Mouse (Mus musculus) retina, postnatal 1 day (tissue): Measurements from ENCODE around the gene Tmem52b.
A peak's percentile ranks its signal among the peaks of the same experiment; 100 is the strongest.
"Not testable (repeated sequence)": the region's sequence is repeated elsewhere in the genome, so short reads cannot be mapped to it uniquely, and the experiment has no call there.

Experiments used
- DNase-seq: peaks from one replicate; pipeline ENCODE4 v3.0.0-alpha.2; 2012

The Tmem52b gene

DNA sequence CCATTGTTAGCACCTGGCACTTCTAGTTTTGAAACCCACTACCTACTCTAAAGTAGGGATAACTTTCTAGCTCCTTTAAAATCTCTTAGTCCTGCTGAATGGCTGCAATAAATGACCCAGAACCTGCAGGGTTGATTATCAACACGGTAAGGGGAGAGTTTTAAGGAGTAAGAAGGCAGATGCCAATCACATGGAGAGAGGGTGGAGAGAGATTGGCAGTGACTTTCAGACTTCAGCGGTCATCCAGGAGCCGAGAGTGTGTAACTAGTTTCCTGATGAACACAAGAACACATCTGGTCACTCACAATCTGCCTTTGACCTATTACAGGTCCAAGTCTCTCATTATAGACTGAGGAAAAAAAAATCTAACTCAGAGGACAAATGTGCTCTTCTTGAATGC is at the start of gene Tmem52b:
TSS of gene Tmem52b (plus strand) at position 189 of the 400 bp plus-strand sequence.
- no peak for DNase-seq

DNA sequence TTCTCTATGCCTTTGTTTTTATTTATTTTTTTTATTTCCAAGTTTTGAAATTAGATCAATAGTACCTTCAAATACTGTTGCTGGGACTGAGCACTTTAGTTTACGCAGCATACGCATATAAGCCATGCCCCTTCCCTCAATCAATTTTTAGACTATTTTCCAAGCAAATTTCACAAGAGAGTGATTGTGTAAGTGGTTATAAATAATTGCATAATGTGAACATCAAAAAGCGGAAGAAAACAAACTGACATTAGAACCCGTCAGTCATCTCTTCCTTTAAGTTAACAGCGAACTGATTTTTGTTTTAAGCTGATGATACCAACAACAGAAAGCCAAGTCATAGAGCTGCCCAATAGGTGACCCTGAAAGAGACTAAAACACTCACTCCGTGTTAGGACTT is 41.0 kb upstream of the Tmem52b start:
- DNase-seq = no peak

DNA sequence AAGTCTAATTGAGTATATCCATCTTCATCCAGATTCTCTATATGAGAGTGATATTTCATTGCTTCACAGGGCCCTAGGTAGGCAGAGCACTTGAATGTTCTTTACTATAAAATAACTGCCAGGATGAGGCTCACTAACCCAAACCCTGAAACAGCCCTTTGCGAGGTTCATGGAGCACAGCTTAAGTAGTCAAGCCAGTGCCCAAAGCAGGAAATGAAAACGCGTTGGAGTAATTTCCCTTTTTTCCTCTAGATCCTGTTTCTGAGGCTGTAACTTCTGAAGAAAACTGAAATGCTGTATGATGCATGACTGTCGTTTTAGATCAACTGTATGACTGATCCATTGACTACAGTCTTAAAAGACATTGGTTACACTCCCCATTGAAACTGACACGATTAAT is 39.7 kb upstream of the Tmem52b start:
- DNase-seq = no peak

DNA sequence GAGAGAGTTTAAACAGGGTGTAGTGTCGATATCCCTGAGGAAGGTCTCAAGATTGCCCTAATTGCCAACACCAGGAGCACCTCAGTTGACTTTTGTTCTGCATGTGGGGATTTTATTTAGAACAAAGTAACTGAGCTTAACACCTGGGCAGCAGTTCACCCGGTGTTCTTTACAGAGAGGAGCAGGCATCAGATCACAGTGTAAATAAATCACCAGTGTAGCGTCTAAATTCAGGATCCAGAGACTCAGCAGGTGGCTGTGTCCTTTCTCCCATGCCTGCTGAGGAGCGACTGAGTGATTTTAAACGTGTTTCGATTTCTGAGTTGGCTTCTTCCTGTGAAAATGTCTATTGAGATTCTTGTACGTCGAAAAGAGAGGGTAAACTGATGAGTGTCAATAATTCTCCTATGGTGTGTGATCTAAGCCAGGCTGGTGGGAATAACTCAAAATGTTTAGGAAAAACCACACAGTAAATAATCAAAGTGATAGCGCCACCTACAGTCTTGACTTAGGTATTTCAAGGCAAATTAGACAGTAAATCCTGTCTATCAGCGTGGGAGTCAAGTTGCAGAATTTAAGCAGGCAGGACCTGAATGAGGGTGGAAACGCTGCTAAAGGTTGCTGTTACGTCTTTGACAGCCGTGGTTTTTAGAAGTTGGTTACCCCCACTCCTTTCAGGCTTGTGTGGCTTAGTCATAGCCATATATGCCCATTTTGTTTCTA is 35.8 kb upstream of the Tmem52b start:
- peak; percentile 37 for DNase-seq

DNA sequence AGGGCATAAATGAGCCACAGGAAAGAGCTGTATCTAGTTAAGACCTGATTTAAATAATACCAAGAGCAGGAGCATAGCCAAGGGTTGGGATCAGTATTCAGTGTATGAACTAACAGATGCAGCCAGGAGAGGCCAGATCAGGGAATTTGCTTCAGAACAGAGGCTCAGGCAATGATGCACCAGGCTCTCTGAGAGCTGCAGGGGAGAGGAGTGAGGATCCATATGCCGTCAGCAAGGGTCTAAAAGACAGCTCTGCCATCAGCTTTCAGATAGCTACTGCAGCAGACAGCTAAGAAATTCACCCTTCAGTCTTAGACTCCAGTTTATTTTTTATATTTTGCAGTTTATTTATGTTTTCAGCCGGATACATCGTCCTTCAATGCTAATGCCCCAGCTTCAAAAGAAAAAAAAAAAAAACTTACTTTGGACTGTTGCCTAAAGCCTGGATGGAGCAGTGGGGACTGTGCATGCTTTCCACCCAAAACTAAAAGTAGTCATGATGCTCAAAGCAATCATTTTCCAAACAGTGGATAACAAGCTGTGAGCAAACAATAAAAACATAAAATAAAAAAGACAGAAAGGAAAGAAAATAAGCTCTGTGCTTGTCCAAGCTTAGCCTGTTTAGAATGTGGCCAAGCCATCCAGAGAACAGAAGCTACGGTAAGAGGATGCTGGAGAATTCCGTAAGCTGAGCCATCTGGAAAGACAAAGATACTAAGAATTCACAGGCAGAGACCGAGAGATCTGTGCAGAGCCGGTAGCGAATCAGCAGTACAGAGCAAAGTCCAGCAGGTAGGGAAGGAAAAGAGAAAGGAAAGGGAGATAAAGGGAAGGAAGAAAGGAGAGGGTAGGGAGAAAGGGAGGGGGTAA is 32.0 kb upstream of the Tmem52b start:
- DNase-seq = peak; percentile 12

DNA sequence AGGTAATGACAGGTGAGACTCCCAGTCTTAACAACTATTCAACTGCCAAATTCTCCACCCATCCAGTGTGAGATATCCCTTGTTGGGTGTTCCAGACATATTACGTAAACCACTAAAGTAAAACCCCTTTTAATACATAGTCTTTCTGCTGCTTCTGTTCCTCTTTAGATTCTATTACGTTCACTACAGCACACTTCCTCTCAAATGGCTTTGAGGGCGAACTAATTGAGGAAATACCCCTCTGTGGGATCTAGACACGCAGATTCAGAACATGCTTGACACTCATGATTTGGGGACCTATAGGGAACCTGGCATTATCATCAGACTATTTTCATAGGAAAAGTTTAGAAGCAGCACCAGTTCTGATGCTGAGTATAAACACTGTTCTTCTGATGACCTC is 17.4 kb upstream of the Tmem52b start:
- no peak for DNase-seq

DNA sequence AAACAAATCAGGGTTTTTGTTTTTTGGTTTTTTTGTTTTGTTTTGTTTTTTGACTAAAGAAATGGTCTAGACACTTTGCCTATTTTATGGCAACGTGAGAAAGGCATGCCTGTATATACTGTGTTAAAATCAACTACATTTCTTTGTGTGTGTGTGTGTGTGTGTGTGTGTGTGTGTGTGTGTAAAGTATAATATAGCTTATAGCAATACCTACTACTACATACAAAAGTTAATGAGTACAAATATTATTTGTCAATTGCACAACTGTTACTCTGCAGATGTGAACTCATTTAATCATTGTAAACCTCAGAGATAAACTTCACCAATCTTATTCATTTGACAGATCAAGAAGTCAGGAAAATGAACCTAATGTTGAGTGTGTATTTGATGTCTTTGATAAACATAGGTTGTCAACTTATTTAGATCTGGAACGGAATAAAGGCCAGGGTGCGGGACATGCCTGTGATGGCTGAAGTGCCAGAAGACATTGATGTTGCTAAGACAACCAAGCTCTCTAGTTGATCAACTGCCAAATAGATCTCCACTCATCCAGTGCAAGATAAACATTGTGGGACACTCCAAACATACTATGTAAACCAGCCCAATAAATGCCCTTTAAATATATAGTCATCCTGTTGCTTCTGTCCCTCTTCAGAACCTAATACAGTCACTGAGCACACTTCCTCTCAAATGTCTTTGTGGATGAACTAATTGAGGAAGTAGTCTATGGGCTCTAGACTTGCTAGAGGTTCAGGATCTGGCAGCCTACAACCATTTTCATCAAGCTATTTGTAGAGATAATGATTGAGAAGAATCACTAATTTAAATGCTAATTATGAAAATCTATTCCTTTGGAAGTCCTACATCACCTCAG is 14.8 kb upstream of the Tmem52b start:
- no peak for DNase-seq

DNA sequence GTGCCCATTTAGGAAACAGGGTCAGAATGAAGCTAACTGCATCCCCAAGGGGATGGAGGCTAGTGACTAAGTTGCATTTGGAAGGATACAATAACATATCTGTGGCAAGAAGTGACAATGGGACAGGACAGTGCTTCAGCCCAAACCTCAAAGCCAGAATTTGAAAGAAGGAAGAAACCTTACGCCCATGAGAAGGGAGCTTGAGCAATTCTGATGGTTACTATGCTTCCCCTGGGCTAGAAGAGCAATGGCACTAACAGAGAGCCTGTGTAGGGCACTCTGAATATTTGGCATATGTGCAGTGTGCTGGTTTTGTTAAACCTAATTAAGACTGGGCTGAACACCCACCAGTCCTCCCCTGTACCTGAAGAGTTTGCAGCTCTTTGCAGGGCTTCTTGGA is 12.8 kb upstream of the Tmem52b start:
- DNase-seq = not testable (repeated sequence)

DNA sequence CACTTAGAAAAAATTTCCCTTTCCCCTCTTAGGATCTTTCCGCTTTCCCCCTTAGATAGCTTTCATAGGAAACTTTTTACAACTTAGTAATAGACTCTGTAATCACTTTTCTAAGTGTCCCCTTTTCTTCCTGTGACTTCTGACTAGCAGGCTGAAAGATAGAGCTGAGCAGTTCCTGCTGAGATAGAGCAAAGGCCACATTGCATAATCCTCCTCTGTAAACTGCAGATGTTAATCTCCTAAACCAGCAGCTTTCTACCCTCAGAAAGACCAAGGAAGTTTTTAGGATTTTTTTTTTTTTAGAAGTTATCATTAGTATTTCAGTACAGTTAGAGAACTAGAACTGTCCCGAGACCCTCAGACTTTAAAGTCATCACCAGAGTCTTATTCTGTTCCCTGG is 8.9 kb upstream of the Tmem52b start:
- no peak for DNase-seq

DNA sequence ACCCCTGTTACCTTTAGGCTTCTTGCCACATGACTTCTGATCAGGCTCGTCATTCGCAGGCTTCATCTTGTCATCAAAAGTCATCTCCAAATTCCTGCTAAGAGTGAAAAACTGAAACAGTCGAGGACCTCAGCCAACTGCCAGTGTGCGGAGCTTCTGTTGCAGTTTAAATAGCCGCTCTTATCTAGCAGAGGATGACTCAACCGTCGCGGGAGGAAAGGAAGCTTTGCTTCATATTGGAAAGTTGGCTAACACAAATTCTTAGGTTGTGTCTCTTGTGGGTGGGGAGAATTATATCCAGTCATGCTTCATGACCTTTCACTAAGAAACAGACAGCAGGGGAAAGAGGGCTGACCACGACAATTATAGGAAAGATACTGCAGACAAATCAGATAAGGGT is 5.3 kb upstream of the Tmem52b start, which contains the start of gene Olr1:
TSS of gene Olr1 (minus strand) at position 142 of the 400 bp plus-strand sequence.
- no peak for DNase-seq

DNA sequence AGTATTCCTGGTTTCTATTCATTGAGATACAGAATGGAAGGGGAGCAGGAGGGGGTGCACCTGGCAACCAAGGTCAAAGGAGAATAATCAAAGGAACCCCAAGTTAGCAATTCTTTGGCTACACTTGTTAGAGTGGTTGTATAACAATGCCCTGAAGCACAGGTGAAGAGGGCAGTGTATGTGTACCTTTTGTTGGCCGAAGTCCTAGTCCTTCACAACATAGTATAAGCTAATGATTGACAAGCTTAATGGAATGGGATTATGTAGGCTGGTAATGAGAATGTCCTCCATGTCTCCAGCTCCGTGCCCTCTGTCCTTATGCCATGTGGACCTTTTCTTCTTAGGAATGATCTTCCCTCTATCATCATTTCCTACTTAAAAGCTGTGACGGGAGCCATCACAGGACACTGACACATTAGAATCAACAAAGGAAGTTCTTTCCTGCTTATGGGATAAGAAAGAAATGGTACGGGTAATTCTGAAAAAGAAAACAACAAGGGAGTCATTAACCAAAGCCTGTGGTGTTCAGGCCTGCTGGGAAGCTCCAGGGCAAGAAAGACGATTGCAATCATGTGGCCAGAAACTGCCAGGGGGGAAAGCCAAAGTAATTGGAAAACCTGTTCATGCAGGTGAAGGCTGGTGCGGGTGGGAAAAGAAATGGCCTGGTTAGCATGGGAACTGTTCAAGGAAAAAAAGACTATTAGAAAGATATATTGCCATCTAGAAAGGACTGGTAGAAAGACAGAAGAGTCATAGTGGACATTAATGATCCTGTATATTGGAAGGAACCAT is 2.0 kb upstream of the Tmem52b start:
- no peak for DNase-seq

DNA sequence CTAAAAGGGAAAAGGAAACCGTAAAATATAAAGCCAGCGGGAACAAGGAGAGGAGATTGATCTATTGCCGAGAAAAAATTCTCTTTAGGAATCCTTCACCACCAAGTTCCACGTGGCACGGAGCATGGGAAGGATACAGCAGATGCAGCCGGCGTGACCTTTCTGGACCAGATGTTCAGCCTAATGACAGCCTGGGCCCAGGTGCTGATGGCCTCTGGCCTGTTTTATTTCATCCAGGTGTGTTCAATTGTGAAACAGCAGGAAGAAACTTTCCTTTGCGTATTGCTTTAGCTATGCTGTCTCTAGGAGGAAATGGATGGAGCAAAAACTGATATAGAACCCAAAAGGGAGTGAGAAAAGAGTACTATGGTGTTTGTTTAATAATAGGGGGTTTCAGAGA is 513 bp downstream of the Tmem52b start:
- DNase-seq = no peak

DNA sequence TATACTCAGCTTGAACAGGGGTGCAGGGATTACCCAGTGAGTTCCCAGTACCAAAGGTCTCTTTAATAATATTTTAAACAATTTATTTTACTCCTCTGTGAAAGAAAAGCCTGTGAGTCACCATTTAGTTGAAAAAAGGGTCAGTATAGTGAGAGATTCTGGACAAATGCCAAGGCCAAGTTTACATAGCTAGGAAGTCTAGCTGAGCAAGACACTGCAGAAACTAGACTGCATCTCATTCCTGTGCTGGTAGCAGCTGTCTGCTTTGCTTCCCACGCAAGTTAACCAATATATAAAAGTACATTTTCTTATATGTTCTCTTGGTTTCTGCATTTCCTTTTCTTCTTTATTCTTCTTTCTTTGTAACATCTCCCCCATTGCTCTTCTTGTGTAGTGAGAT is 1.1 kb downstream of the Tmem52b start:
- no peak for DNase-seq

DNA sequence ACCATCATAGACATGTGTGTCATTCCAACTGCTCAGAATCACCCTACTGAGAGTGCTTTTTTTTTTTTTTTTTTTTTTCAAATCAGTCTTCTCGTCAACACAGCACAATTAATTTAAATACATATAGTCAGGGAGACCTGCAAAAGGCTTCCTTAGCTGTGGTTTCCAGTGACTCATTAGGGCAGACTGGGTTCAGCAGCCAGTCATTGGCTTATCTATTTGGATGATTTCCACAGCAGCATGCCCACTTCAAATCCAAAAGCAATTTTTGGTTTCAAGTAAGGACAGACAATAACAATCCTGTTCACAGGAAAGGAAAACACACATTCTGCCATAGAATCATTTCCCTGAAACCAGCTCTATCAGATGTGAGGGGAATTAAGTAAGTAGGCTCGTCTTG is 2.0 kb downstream of the Tmem52b start:
- no peak for DNase-seq

DNA sequence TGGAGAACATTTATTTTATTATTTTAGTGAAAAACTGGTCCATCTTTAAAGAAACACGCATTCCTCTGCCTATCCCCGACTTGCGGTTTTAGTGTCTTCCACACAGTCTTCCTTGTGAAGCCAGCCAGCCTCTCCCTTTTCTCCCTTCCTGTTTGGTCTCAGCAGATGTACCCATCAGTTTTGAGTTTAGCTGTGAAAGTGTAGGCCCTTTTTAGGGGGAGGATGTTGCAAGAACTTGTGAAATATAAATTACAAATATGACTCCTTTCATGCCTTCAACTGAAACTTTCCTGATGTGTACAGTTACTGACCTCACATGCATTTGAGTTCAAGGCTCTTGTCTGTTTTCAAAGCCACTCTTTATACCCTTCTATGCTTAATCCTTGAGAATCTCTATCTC is 2.7 kb downstream of the Tmem52b start:
- DNase-seq = no peak

DNA sequence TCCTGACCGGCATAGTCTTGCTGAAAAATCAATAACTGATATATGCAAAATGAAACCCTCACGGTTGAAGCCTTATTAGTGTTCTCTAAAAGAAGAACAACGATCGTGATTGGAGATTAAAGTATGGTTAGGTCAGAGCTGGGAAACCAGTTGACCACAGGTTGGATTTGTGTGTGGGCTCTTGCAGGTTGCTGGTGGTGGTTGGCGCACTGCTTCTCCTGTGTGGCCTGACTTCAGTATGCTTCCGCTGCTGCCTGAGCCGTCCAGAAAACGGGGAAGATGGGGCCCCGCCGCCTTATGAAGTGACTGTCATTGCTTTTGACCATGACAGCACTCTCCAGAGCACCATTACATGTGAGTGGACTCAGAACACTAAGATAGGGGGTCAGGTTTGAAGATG is 4.0 kb downstream of the Tmem52b start:
- no peak for DNase-seq

DNA sequence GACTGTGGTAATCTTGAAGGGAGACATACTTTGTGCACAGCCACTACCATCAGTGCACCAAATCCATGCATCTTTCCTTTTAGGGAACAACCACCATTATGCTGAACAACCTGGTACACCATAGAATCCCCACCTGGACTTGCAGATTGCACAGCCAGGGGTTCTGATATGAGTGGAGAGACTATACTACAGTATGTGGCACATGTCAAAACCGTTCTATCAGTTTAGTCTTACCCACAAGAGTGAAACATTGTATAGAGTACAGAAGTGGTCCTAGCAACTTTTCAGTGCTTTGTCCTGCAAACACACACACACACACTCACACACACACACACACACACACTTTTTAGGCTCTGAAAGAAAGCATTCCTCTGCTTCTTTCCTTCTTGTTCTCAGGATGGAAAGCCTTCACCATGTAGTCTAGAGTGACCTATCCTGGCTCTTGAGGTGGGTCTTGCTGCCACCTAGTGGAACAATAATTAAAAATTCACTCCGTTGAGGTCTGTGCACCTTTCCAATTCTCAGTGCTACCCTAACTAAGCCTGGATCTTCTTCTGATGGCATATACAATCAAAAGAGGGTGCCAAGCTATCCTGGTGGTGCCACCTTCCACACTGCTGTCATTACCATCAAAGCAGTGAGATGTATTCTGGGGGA is 5.5 kb downstream of the Tmem52b start:
- DNase-seq = peak; percentile 50

DNA sequence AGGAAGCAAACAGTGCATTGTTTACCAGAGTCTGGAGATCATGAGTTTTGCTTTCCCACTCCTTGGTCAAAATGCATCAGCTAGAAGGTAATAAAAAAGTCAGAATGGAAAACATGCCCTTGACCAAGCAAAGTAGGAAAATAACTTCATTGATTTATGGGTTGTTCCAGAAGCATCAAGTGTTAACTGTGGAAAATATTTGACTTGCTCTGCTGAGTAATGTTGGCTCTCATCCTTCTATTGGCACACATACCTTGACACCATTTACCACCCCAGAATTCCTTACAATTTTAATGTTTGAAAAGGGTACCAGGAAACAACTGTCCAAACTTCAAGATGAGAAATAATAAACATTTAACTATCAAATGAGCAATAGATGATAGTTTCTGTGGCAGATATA is 13.7 kb downstream of the Tmem52b start:
- DNase-seq = no peak

DNA sequence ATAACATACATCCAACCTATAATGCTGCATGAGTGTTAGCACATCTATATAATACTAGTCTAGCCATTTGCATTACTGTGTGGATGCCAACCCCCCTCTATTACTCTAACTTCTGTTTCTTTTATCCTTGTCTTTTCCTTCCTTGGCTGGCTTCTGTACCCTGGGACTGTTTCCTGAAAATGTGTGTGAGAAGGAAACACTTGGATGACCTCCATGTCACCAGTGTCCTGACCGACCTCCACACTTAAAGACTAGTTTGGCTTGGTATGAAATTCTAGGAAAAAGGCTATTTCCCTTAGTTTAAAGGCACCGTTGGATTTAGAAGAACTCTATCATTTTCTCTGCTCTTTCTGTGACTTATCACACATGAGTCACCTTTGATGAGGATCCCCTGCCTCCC is 15.1 kb downstream of the Tmem52b start:
- no peak for DNase-seq

DNA sequence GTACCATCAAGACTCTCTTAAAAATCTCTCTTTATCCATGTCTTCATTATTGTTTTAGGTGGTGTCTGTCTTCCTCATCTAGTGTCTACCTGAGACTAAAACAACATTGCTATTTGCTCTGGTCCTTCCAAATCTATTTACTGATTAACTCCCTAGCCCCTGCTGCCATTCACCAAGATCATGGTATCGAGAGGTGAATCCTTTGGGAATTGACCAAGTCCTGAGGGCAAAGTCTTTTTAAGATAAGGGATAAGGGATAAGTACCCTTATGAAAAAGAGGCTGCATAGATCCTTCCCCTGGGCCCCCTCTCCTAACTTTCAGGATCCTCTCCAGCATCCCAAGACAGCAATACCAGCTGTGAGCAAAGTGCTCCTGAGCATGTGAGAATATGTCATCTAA is 17.2 kb downstream of the Tmem52b start:
- DNase-seq = no peak

DNA sequence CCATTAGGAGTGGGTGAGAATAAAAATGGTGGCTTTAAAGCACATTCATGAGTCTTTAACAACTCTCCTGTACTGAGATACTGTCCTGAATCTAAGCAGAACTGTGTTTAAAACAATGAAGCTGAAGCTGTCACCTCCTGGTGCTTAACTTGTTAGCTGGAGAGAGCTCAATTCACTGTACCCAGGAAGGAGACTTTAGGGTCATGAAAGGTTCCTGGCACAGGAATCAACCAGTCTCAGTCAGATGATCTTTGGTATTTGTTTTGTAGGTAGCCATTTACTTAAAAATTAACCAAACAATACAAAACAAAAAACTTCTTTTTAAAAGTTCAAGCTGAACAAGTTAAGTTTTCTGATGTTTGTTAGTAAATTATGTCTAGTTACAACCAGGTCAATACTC is 17.9 kb downstream of the Tmem52b start:
- no peak for DNase-seq

DNA sequence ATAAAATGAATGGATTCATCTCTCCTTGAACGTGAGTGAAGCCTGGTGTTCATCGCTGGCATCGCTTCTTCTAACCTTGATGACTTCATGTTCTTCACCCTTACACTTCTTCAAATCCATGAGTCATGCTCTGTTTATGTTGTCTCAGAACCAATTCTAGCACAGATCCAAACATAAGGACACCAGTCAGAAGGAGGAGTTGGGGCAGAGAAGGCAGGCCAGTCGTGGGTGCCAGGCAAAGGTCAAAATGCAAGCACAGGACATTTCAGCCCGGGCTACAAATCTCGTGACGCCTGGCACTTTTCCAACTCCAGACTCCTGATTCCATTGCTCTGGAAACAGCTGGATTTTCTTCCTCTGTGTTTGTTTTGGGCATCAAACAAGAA is 20.2 kb downstream of the Tmem52b start:
- peak; percentile 74 for DNase-seq
